Mouse (Mus musculus): ENCODE results near the gene Galk1. TPM values are rescaled to one million over a fixed set of nuclear protein-coding genes. Genes with fewer than 3 reads are reported as not detected.

Gene Galk1
- total and polyA plus RNA-seq, 3 experiments: 253 to 326 TPM; not detected in 1

DNA sequence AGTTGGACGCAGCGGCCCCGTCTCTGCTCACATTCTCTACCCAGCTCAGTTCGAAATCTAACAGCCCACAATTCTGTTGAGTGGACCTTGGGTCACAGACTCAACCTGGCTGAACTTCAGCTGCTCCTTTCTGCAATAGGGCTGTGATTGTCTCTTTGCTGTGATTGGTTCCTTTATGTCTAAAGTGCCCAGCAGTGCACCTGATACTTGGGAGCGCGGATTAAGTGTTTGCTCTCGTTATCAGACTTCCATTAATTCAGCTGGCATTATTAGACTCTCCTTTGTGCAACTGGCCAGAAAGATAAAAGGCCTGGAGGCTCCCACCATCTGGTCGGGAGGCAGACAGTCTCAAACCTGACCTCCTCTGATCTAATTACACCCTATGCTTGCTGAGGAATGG, 2.3 kb upstream of the Galk1 start:
- Histone ChIP-seq H3K4me3 (ENCODE audit: control insufficient read depth in 1 of 2, insufficient read depth in 1 of 2, low read depth in 2 of 2, low read length in 2 of 2) (no peak overlapping the region), H3K9me3 (replicated peaks; ENCODE audit: insufficient read depth, low read length) (no peaks in the 10 kb centered on the region), H3K79me2 (ENCODE audit: control insufficient read depth, insufficient read depth, low read length, poor library complexity) (peaks cover 13% of the 10 kb centered on the region), H3K27me3 (ENCODE audit: control insufficient read depth in 1 of 2, insufficient read depth in 2 of 2, low read length in 2 of 2) (no peaks in the 10 kb centered on the region), H3K36me3 (ENCODE audit: control insufficient read depth in 1 of 2, insufficient read depth in 2 of 2, low read length in 2 of 2) (peaks cover 0 to 9% of the 10 kb centered on the region in 2 experiments; a peak in 2 of 4 replicates), H3K27ac (ENCODE audit: control insufficient read depth, low read depth, low read length) (no peak overlapping the region), H3K9ac (ENCODE audit: control insufficient read depth, low read depth, low read length, poor library complexity, severe bottlenecking) (no peak overlapping the region), H3K4me1 (ENCODE audit: control insufficient read depth in 1 of 2, insufficient read depth in 2 of 2, low read length in 2 of 2) (peaks cover 3 to 11% of the 10 kb centered on the region in 2 experiments; a peak in 3 of 4 replicates)
- TF ChIP-seq ZKSCAN1 (IDR thresholded peaks at IDR 0.05; ENCODE audit: low read depth, low read length) (no peak), TCF12 (IDR thresholded peaks at IDR 0.05; ENCODE audit: low read depth, low read length) (peak; percentile 89), ETS1 (IDR thresholded peaks at IDR 0.05; ENCODE audit: low read depth, low read length) (peak; percentile 74), EP300 (IDR thresholded peaks at IDR 0.05; ENCODE audit: low read depth in 1 of 2, low read length in 2 of 2) (peak in 1 of 2 experiments; percentile 77; a peak in 3 of 4 replicates), RCOR1 (IDR thresholded peaks at IDR 0.05; ENCODE audit: low read depth, low read length) (peak; percentile 93), USF1 (IDR thresholded peaks at IDR 0.05; ENCODE audit: low read depth, low read length) (no peak), GATA1 (IDR thresholded peaks at IDR 0.05; ENCODE audit: low read depth, low read length) (peak; percentile 72), TAL1 (IDR thresholded peaks at IDR 0.05; ENCODE audit: low read length) (peak; percentile 82)
- peak; percentile 61 for DNase-seq (ENCODE audit: low read depth, low spot score)

DNA sequence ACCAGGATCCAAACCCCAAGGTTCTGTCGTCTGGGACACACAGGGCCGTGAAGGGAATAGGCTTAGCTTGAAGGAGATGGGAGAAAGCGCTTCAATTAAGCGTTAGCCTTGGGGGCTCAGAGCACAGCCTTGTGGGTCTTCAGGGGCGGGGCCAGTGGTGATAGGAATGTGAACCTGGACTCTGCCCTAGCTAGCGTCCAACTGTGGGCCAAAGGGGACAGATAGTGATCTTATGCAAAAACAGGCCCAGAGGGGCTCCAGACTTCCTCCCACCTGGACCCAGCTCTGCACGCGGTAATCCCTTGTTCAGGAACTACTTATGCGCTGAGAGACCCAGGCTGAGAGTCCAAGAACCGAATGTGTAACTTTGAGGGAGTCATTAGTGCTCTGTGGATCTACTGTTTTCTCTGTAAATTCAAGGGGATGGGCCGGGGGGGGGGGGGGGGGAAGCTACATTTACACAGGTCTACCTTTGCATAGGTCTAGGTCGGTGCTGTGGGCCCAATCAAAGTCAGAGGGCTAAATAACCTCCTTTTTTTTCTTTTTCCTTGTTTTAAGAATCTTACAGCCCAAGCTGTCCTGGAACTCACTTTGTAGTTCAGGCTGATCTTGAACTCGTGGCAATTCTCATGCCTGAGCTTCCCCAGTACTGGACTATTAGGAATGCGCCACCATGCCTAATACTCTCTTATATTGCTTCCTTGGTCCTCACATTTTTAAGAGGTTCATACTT, 824 bp downstream of the Galk1 start:
- H3K9ac ChIP-seq (ENCODE audit: control insufficient read depth, low read depth, low read length, poor library complexity, severe bottlenecking): peak overlapping the region; percentile 89
- no peaks in the 10 kb centered on the region for H3K27me3 ChIP-seq (ENCODE audit: control insufficient read depth in 1 of 2, insufficient read depth in 2 of 2, low read length in 2 of 2)
- peaks cover 3 to 11% of the 10 kb centered on the region in 2 experiments; a peak in 3 of 4 replicates for H3K4me1 ChIP-seq (ENCODE audit: control insufficient read depth in 1 of 2, insufficient read depth in 2 of 2, low read length in 2 of 2)
- peaks cover 0 to 9% of the 10 kb centered on the region in 2 experiments; a peak in 2 of 4 replicates for H3K36me3 ChIP-seq (ENCODE audit: control insufficient read depth in 1 of 2, insufficient read depth in 2 of 2, low read length in 2 of 2)
- TF ChIP-seq ZMIZ1 (IDR thresholded peaks at IDR 0.05; ENCODE audit: low read depth, low read length): no peak
- TF ChIP-seq TCF12 (IDR thresholded peaks at IDR 0.05; ENCODE audit: low read depth, low read length): 0 out of 2 replicates have a peak, but pooled peaks have one; percentile 24
- no peak for TF ChIP-seq POLR2AphosphoS5 (IDR thresholded peaks at IDR 0.05; ENCODE audit: borderline replicate concordance, low read depth, low read length)
- TF ChIP-seq GATA1 (IDR thresholded peaks at IDR 0.05; ENCODE audit: low read depth, low read length): peak; percentile 43; the same call in 1 of the 2 replicates
- TF ChIP-seq CHD1 (IDR thresholded peaks at IDR 0.05; ENCODE audit: low read depth, low read length): peak; percentile 88; the same call in 1 of the 2 replicates
- no peak for TF ChIP-seq MXI1 (IDR thresholded peaks at IDR 0.05; ENCODE audit: low read depth, low read length)
- no peak for TF ChIP-seq JUND (IDR thresholded peaks at IDR 0.05; ENCODE audit: low read depth, low read length)
- TF ChIP-seq CTCF (IDR thresholded peaks at IDR 0.05 in 2 of 3, conservative IDR thresholded peaks at IDR 0.05 in 1 of 3; ENCODE audit: control insufficient read depth in 1 of 3, insufficient read depth in 1 of 3, low read depth in 2 of 3, low read length in 3 of 3, poor library complexity in 1 of 3, severe bottlenecking in 1 of 3): no peak; a peak in 1 of 6 replicates
- peaks cover 13% of the 10 kb centered on the region for H3K79me2 ChIP-seq (ENCODE audit: control insufficient read depth, insufficient read depth, low read length, poor library complexity)
- peak; percentile 56 for DNase-seq (ENCODE audit: low read depth, low spot score)
- no peaks in the 10 kb centered on the region for H3K9me3 ChIP-seq (replicated peaks; ENCODE audit: insufficient read depth, low read length)
- peak overlapping the region; percentile 38 for H3K27ac ChIP-seq (ENCODE audit: control insufficient read depth, low read depth, low read length)
- peak overlapping the region; percentile 67 to 86 for H3K4me3 ChIP-seq (ENCODE audit: control insufficient read depth in 1 of 2, insufficient read depth in 1 of 2, low read depth in 2 of 2, low read length in 2 of 2)
